Comparison of ENCODE assay signal across 26 mouse cellular contexts in genomic region chr16:58701779-58702178, GRCm38 (mm10). TPM values are rescaled to one million over a fixed set of nuclear protein-coding genes. Genes with fewer than 3 reads are reported as not detected.
DNase-seq lines count a peak whose midpoint lies in the region; ATAC-seq and TF ChIP-seq lines count a peak whose summit lies in the region.
"Had no signal": no experiment of that assay in that cellular context is flagged by ENCODE, and none has a peak within 500 bp of the region (broad histone marks: within the 10 kb centered on the region; RNA-seq: fewer than 3 reads in every experiment).

No protein-coding gene starts in this region.

- H3K4me2 ChIP-seq in embryonic facial prominence, embryonic 14.5 days (ENCODE audit: low read depth, low read length), result no peak overlapping the region
- H3K4me2 ChIP-seq in lung, embryonic 14.5 days, result no peak overlapping the region
- H3K4me2 ChIP-seq: embryonic facial prominence, embryonic 12.5 days; hindbrain, embryonic 12.5 days; liver, embryonic 11.5 days; neural tube, embryonic 12.5 days had no signal

- no peak overlapping the region for H3K9ac ChIP-seq in embryonic facial prominence, embryonic 14.5 days (ENCODE audit: low read depth, low read length)
- no peak overlapping the region for H3K9ac ChIP-seq in lung, embryonic 14.5 days
- H3K9ac ChIP-seq: embryonic facial prominence, embryonic 12.5 days; hindbrain, embryonic 12.5 days; neural tube, embryonic 12.5 days had no signal

- DNase-seq in embryonic facial prominence, embryonic 14.5 days (ENCODE audit: low spot score), result no peak
- DNase-seq in embryonic facial prominence, embryonic 10.5 days (ENCODE audit: low spot score), result no peak
- peak; percentile 40 for DNase-seq in lung, embryonic 14.5 days
- no peak for DNase-seq in lung, postnatal 4 days
- peak; percentile 9 for DNase-seq in T-cell, adult 2 months (ENCODE audit: low spot score)
- DNase-seq in right cerebral cortex, postnatal 4 days, result no peak
- no peak for DNase-seq in limb, embryonic 10.5 days (ENCODE audit: low spot score)
- DNase-seq: cerebellum, adult 9-11 months; kidney, postnatal 25 days; lung, adult 2 months; lung, postnatal 36 days; spleen, adult 18-20 months; thymus, postnatal 25 days had no signal

- no peaks in the 10 kb centered on the region for H3K4me1 ChIP-seq in embryonic facial prominence, embryonic 14.5 days (ENCODE audit: control insufficient read depth, insufficient read depth, low read length)
- H3K4me1 ChIP-seq in embryonic facial prominence, embryonic 10.5 days, result peaks cover 13% of the 10 kb centered on the region
- H3K4me1 ChIP-seq in lung, embryonic 14.5 days (ENCODE audit: insufficient read depth), result no peaks in the 10 kb centered on the region
- H3K4me1 ChIP-seq in limb, embryonic 10.5 days, result peaks cover 12% of the 10 kb centered on the region
- H3K4me1 ChIP-seq: embryonic facial prominence, embryonic 12.5 days; hindbrain, embryonic 12.5 days; midbrain, embryonic 10.5 days; neural tube, embryonic 12.5 days had no signal

- no peak overlapping the region for H3K27ac ChIP-seq in embryonic facial prominence, embryonic 14.5 days (replicated peaks; ENCODE audit: low read depth, low read length)
- no peak overlapping the region for H3K27ac ChIP-seq in embryonic facial prominence, embryonic 10.5 days (replicated peaks)
- H3K27ac ChIP-seq in lung, embryonic 14.5 days (ENCODE audit: low read depth), result no peak overlapping the region
- H3K27ac ChIP-seq in limb, embryonic 10.5 days, result no peak overlapping the region
- H3K27ac ChIP-seq: embryonic facial prominence, embryonic 12.5 days; heart, embryonic 10.5 days; hindbrain, embryonic 12.5 days; midbrain, embryonic 10.5 days; neural tube, embryonic 12.5 days had no signal

- H3K4me3 ChIP-seq in embryonic facial prominence, embryonic 14.5 days (ENCODE audit: low read depth, low read length), result no peak overlapping the region
- no peak overlapping the region for H3K4me3 ChIP-seq in embryonic facial prominence, embryonic 10.5 days
- H3K4me3 ChIP-seq in lung, embryonic 14.5 days (ENCODE audit: low read depth, low read length), result no peak overlapping the region
- no peak overlapping the region for H3K4me3 ChIP-seq in limb, embryonic 10.5 days
- H3K4me3 ChIP-seq: embryonic facial prominence, embryonic 12.5 days; heart, embryonic 10.5 days; hindbrain, embryonic 12.5 days; midbrain, embryonic 10.5 days; neural tube, embryonic 12.5 days had no signal

- no peaks in the 10 kb centered on the region for H3K27me3 ChIP-seq in embryonic facial prominence, embryonic 14.5 days (replicated peaks; ENCODE audit: control insufficient read depth, insufficient read depth, low read length)
- H3K27me3 ChIP-seq in embryonic facial prominence, embryonic 10.5 days (replicated peaks; ENCODE audit: low read depth, poor library complexity, severe bottlenecking), result no peaks in the 10 kb centered on the region
- H3K27me3 ChIP-seq in lung, embryonic 14.5 days (ENCODE audit: insufficient read depth, low read length), result no peaks in the 10 kb centered on the region
- H3K27me3 ChIP-seq in limb, embryonic 10.5 days (ENCODE audit: low read depth, poor library complexity, severe bottlenecking), result no peaks in the 10 kb centered on the region
- H3K27me3 ChIP-seq: embryonic facial prominence, embryonic 12.5 days; hindbrain, embryonic 12.5 days; neural tube, embryonic 12.5 days had no signal

- no peak for TF ChIP-seq CTCF in lung, embryonic 14.5 days (IDR thresholded peaks at IDR 0.05; ENCODE audit: low read depth)

- H3K9me3 ChIP-seq in embryonic facial prominence, embryonic 14.5 days (ENCODE audit: control insufficient read depth, low read length), result no peaks in the 10 kb centered on the region
- H3K9me3 ChIP-seq in embryonic facial prominence, embryonic 10.5 days, result no peaks in the 10 kb centered on the region
- H3K9me3 ChIP-seq in lung, embryonic 14.5 days (ENCODE audit: low read depth, low read length), result no peaks in the 10 kb centered on the region
- H3K9me3 ChIP-seq in limb, embryonic 10.5 days (replicated peaks), result no peaks in the 10 kb centered on the region
- H3K9me3 ChIP-seq: embryonic facial prominence, embryonic 12.5 days; heart, embryonic 10.5 days; hindbrain, embryonic 12.5 days; midbrain, embryonic 10.5 days; neural tube, embryonic 12.5 days had no signal

- H3K36me3 ChIP-seq in embryonic facial prominence, embryonic 14.5 days (ENCODE audit: control insufficient read depth, insufficient read depth, low read length), result no peaks in the 10 kb centered on the region
- no peaks in the 10 kb centered on the region for H3K36me3 ChIP-seq in embryonic facial prominence, embryonic 10.5 days (replicated peaks)
- no peaks in the 10 kb centered on the region for H3K36me3 ChIP-seq in lung, embryonic 14.5 days (ENCODE audit: insufficient read depth)
- H3K36me3 ChIP-seq in limb, embryonic 10.5 days, result no peaks in the 10 kb centered on the region
- H3K36me3 ChIP-seq: embryonic facial prominence, embryonic 12.5 days; heart, embryonic 10.5 days; hindbrain, embryonic 12.5 days; midbrain, embryonic 10.5 days; neural tube, embryonic 12.5 days had no signal

- peak; percentile 41; the same call in 1 of the 2 replicates for ATAC-seq in embryonic facial prominence, embryonic 14.5 days (ENCODE audit: low read depth)
- ATAC-seq in lung, embryonic 14.5 days (ENCODE audit: insufficient read depth), result no peak
- ATAC-seq in neutrophil, adult 5-6 weeks (ENCODE audit: extremely low read depth, insufficient number of reproducible peaks, low FRiP score, poor library complexity, severe bottlenecking), result 0 out of 2 replicates have a peak, but pooled peaks have one; percentile 9
- ATAC-seq: forebrain, embryonic 14.5 days had no signal

- 32% methylated on average over 6 of the region's 6 CpGs for WGBS in embryonic facial prominence, embryonic 14.5 days
- 68% methylated on average over 6 of the region's 6 CpGs for WGBS in embryonic facial prominence, embryonic 10.5 days
- 23% methylated on average over 6 of the region's 6 CpGs for WGBS in lung, embryonic 14.5 days
- WGBS in limb, embryonic 10.5 days, result 57% methylated on average over 6 of the region's 6 CpGs

RNA-seq across cellular contexts. Expression of gene Gpr15, which starts 17.1 kb away (rescaled TPM):
- not detected in 2 replicates for polyA plus RNA-seq in embryonic facial prominence, embryonic 14.5 days (2014; fragmentation: Nextera tagmentation; extraction: Ambion mirVana)
- not detected in 2 replicates for polyA plus RNA-seq in embryonic facial prominence, embryonic 10.5 days (2016; fragmentation: Nextera tagmentation; extraction: Ambion mirVana)
- polyA plus RNA-seq in lung, embryonic 14.5 days (2014; fragmentation: Nextera tagmentation; extraction: Ambion mirVana), result 0.11 TPM in 1 of 2 replicates, not detected in the other
- total RNA-seq in neutrophil, adult 5-6 weeks (2017), result 0.23 and 0.86 TPM in 2 replicates
- polyA plus RNA-seq in limb, embryonic 10.5 days (2016; fragmentation: Nextera tagmentation; extraction: Ambion mirVana), result 0.11 TPM in 1 of 2 replicates, not detected in the other
- total RNA-seq: gastrocnemius, postnatal 4 days; layer of hippocampus, adult 8-10 months had no signal
- polyA plus RNA-seq: cortical plate, adult 2 months; embryonic facial prominence, embryonic 12.5 days; forebrain, embryonic 14.5 days; heart, embryonic 10.5 days; hindbrain, embryonic 12.5 days; intestine, embryonic 14.5 days; limb, embryonic 11.5 days; liver, embryonic 11.5 days; neural tube, embryonic 12.5 days had no signal

RNA-seq across cellular contexts. Expression of gene Cldnd1, which starts 25.9 kb away (rescaled TPM):
- 134 and 148 TPM in 2 replicates for polyA plus RNA-seq in embryonic facial prominence, embryonic 14.5 days (2014; fragmentation: Nextera tagmentation; extraction: Ambion mirVana)
- polyA plus RNA-seq in embryonic facial prominence, embryonic 10.5 days (2016; fragmentation: Nextera tagmentation; extraction: Ambion mirVana), result 101 and 105 TPM in 2 replicates
- polyA plus RNA-seq in lung, embryonic 14.5 days (2014; fragmentation: Nextera tagmentation; extraction: Ambion mirVana), result 127 and 128 TPM in 2 replicates
- total RNA-seq in neutrophil, adult 5-6 weeks (2017), result 29.8 and 30.6 TPM in 2 replicates
- polyA plus RNA-seq in limb, embryonic 10.5 days (2016; fragmentation: Nextera tagmentation; extraction: Ambion mirVana), result 92.9 and 108 TPM in 2 replicates

RNA-seq across cellular contexts. Expression of gene Cpox, which starts 31.7 kb away (rescaled TPM):
- polyA plus RNA-seq in embryonic facial prominence, embryonic 14.5 days (2014; fragmentation: Nextera tagmentation; extraction: Ambion mirVana), result 17.2 and 18.0 TPM in 2 replicates
- 25.0 and 26.9 TPM in 2 replicates for polyA plus RNA-seq in embryonic facial prominence, embryonic 10.5 days (2016; fragmentation: Nextera tagmentation; extraction: Ambion mirVana)
- polyA plus RNA-seq in lung, embryonic 14.5 days (2014; fragmentation: Nextera tagmentation; extraction: Ambion mirVana), result 22.7 and 23.7 TPM in 2 replicates
- 13.8 and 14.4 TPM in 2 replicates for total RNA-seq in neutrophil, adult 5-6 weeks (2017)
- polyA plus RNA-seq in limb, embryonic 10.5 days (2016; fragmentation: Nextera tagmentation; extraction: Ambion mirVana), result 26.6 and 29.7 TPM in 2 replicates

Comparison
In these comparisons a context has a peak if more than half of its experiments do, and no peak if none do; other contexts are left out.
1. DNase-seq: peak in lung, embryonic 14.5 days (single experiment) and T-cell, adult 2 months (single experiment); none in embryonic facial prominence, embryonic 14.5 days (single experiment), embryonic facial prominence, embryonic 10.5 days (single experiment), lung, postnatal 4 days (0 of 2), right cerebral cortex, postnatal 4 days (single experiment) and limb, embryonic 10.5 days (single experiment).